Mouse (Mus musculus): Measurements from ENCODE around the gene Cers3. TPM values are rescaled to one million over a fixed set of nuclear protein-coding genes. Genes with fewer than 3 reads are reported as not detected.

Gene Cers3
- polyA plus RNA-seq, 1 experiment from 2014 or later, result 11.2 TPM

- Histone ChIP-seq H3K27ac (no peak overlapping the region), H3K36me3 (no peaks in the 10 kb centered on the region), H3K4me1 (peaks cover 26% of the 10 kb centered on the region), H3K27me3 (replicated peaks) (no peaks in the 10 kb centered on the region), H3K9me3 (no peaks in the 10 kb centered on the region), H3K4me2 (no peak overlapping the region), H3K4me3 (replicated peaks) (no peak overlapping the region), H3K9ac (no peak overlapping the region)
- WGBS, result 55% methylated on average over 2 of the region's 2 CpGs
- ATAC-seq (ENCODE audit: insufficient read depth, low FRiP score, low read depth), result no peak
Measured at GRCm38 (mm10) chr7:66843846-66844245, 100.5 kb downstream of the Cers3 start.

GRCm38 (mm10) chr7:66846582-66846981, 103.3 kb downstream of the Cers3 start:
- no peak for ATAC-seq (ENCODE audit: insufficient read depth, low FRiP score, low read depth)
- WGBS, result 70% methylated on average over 6 of the region's 6 CpGs
- H3K4me2 ChIP-seq, result no peak overlapping the region
- no peak overlapping the region for H3K9ac ChIP-seq
- H3K27me3 ChIP-seq (replicated peaks), result no peaks in the 10 kb centered on the region
- no peak overlapping the region for H3K4me3 ChIP-seq (replicated peaks)
- peaks cover 19% of the 10 kb centered on the region for H3K4me1 ChIP-seq
- no peaks in the 10 kb centered on the region for H3K36me3 ChIP-seq
- H3K9me3 ChIP-seq, result no peaks in the 10 kb centered on the region
- H3K27ac ChIP-seq, result no peak overlapping the region

DNA sequence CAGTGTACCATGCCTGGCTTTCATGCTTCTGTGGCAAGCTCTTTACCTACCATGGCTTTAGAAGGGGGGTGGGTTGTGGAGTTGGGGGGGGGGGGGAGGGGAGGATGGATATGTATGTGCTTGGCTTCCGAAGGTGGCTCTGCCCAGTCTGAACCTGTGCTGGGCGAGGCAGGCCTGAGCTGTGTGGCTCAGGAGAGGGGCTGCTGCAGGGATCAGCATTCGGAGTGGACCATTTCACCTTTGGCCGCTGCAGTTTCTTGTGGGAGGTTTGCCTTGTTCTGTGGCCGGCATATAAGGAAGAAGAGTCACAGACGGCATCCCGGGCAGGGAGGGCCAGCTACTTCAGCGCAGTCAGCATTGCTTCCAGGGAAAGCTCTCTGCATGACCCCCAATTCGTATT, 104.0 kb downstream of the Cers3 start:
- H3K27me3 ChIP-seq (replicated peaks), result no peaks in the 10 kb centered on the region
- H3K4me3 ChIP-seq (replicated peaks), result no peak overlapping the region
- H3K4me2 ChIP-seq, result no peak overlapping the region
- ATAC-seq (ENCODE audit: insufficient read depth, low FRiP score, low read depth), result no peak
- no peak overlapping the region for H3K9ac ChIP-seq
- H3K4me1 ChIP-seq, result peaks cover 12% of the 10 kb centered on the region
- WGBS, result 54% methylated on average over 9 of the region's 9 CpGs
- H3K36me3 ChIP-seq, result no peaks in the 10 kb centered on the region
- no peaks in the 10 kb centered on the region for H3K9me3 ChIP-seq
- no peak overlapping the region for H3K27ac ChIP-seq

DNA sequence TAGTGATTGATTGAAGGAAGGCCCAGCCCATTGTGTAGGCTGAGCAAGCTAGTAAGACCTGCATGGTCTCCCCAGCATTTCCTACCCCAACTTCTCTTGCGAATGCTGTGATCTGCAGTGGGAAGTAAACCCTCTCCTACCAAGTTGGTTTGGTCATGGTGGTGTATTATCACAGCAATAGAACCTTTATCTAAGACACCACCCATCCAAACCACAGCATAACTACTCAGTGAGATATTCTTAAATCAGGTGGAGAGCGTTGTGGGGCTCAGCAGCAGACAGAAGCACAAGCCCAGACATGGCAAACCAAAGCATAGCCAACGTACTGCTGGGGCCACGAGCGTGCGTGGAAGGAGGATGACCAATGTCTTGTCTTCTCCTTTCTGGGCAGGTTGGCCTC, 106.0 kb downstream of the Cers3 start:
- Histone ChIP-seq H3K4me2 (no peak overlapping the region), H3K9me3 (no peaks in the 10 kb centered on the region), H3K9ac (no peak overlapping the region), H3K4me1 (no peaks in the 10 kb centered on the region), H3K27me3 (replicated peaks) (no peaks in the 10 kb centered on the region), H3K4me3 (replicated peaks) (no peak overlapping the region), H3K36me3 (no peaks in the 10 kb centered on the region), H3K27ac (no peak overlapping the region)
- 92% methylated on average over 6 of the region's 6 CpGs for WGBS
- ATAC-seq (ENCODE audit: insufficient read depth, low FRiP score, low read depth), result no peak

DNA sequence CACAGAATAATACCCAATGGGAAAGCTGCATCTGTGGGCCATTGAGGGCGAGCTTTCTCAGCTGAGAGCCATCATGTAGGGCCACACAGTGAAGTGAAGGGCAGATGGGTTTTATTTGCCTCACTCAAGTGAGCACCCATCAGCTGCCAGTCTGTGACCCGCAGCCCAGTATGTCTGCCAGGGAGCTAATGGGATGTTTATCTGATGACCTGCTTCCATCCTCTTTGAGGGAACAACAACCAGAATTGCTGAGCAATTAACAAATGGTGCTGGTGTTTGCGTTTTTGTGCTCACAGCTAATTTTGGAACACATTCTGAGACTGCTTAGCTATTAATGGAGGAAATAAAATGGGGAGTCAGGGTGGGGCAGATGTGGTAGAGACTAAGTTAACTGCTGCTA, 108.9 kb downstream of the Cers3 start:
- 72% methylated on average over 3 of the region's 3 CpGs for WGBS

GRCm38 (mm10) chr7:66857610-66858009, 114.3 kb downstream of the Cers3 start:
- Histone ChIP-seq H3K27ac (no peak overlapping the region), H3K4me1 (no peaks in the 10 kb centered on the region), H3K36me3 (0 out of 2 replicates have a peak, but pooled peaks cover 2% of the 10 kb centered on the region), H3K9me3 (no peaks in the 10 kb centered on the region), H3K27me3 (replicated peaks) (no peaks in the 10 kb centered on the region), H3K4me2 (no peak overlapping the region), H3K4me3 (replicated peaks) (no peak overlapping the region), H3K9ac (no peak overlapping the region)
- no peak for ATAC-seq (ENCODE audit: insufficient read depth, low FRiP score, low read depth)
- 80% methylated on average over 1 of the region's 1 CpGs for WGBS

More for the DNA sequence above, 108.9 kb downstream of the Cers3 start:
- ATAC-seq (ENCODE audit: insufficient read depth, low FRiP score, low read depth), result no peak
- Histone ChIP-seq H3K27ac (no peak overlapping the region), H3K9me3 (no peaks in the 10 kb centered on the region), H3K4me2 (no peak overlapping the region), H3K4me3 (replicated peaks) (no peak overlapping the region), H3K27me3 (replicated peaks) (no peaks in the 10 kb centered on the region), H3K36me3 (0 out of 2 replicates have a peak, but pooled peaks cover 2% of the 10 kb centered on the region), H3K9ac (no peak overlapping the region), H3K4me1 (no peaks in the 10 kb centered on the region)

DNA sequence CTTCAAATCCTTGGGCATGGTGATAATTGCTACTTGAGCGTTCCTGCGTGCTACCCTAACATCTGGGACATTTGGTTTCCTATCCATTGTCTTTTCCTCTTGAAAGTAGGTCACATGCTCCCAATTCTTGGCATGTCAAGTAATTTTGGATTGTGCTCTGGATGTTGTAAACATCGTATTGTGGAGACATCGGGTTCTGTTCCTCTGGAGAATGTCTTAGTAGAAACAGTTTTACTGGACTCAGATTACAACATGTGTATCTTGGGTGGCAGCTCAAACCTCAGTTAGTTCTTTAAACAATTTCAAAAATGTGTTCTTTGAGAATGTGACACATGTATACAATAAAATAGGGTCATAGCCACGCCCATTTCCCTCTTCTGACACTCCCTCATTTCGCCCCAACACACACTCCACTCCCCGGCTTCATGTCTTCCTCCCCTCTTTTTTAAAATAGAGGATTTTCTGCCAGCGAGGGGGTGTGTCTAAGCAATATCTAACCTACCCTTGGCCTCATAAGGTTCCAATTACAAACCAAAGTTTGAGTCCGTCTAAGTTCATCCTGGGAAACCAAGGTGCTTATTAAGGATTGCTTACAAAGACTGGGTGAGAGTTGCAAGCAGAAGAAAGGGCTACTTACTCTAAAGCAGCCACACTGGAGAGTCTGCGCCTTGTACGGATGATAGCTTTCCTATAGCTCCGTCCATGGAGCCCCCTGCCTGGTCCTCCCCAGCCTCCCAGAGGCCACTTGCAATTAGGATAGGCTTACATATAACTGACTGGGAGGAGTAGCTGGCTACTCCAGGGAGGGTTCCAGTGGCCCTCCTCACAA, 115.2 kb downstream of the Cers3 start:
- no peaks in the 10 kb centered on the region for H3K4me1 ChIP-seq
- no peaks in the 10 kb centered on the region for H3K27me3 ChIP-seq (replicated peaks)
- H3K36me3 ChIP-seq, result 0 out of 2 replicates have a peak, but pooled peaks cover 2% of the 10 kb centered on the region
- 48% methylated on average over 12 of the region's 12 CpGs for WGBS
- no peak for ATAC-seq (ENCODE audit: insufficient read depth, low FRiP score, low read depth)
- no peak overlapping the region for H3K4me3 ChIP-seq (replicated peaks)
- no peak overlapping the region for H3K4me2 ChIP-seq
- no peak overlapping the region for H3K9ac ChIP-seq
- no peak overlapping the region for H3K27ac ChIP-seq
- H3K9me3 ChIP-seq, result no peaks in the 10 kb centered on the region

- H3K4me3 ChIP-seq (replicated peaks), result no peak overlapping the region
- WGBS, result 87% methylated on average over 5 of the region's 5 CpGs
- no peak overlapping the region for H3K4me2 ChIP-seq
- no peak for ATAC-seq (ENCODE audit: insufficient read depth, low FRiP score, low read depth)
- no peak overlapping the region for H3K27ac ChIP-seq
- H3K27me3 ChIP-seq (replicated peaks), result no peaks in the 10 kb centered on the region
- no peaks in the 10 kb centered on the region for H3K4me1 ChIP-seq
- H3K9ac ChIP-seq, result no peak overlapping the region
- H3K9me3 ChIP-seq, result no peaks in the 10 kb centered on the region
- 0 out of 2 replicates have a peak, but pooled peaks cover 2% of the 10 kb centered on the region for H3K36me3 ChIP-seq
Measured at GRCm38 (mm10) chr7:66859220-66859619, 115.9 kb downstream of the Cers3 start.

DNA sequence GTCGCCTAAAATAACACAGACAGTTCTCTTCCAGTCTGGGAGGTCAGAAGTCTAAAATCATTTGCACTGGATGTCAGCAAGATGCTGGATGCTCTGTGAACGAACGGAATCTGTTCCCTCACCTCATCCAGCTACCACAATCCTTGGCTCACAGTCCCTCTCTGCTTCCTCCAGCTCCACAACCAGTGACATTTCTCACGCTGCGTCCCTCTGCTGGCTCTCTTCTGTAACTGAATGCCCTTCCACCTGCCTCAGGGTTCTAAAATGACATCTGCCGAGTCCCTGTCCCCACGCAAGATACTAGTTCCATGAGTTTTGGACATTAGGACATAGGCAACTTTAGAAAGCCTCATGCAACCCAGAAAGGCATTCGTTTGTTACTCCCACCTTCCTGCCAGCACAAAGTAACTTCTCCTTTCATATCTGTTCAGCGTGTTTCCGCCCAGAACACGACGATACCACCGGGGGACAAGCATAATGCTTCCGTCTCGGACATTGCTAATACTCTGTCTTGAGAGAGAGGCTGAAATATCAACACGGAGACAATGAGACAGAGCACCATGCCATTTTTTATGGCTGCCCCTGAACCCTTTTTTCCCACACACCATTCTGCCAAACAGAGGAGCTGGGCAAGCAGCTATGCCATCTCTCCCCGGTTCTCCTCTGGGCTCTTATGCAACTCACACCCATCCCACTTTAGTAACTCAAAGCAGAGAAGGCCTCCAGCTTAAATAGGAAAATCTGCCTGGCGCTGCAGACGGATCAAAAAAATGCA, 123.8 kb downstream of the Cers3 start:
- Histone ChIP-seq H3K36me3 (no peaks in the 10 kb centered on the region), H3K9ac (no peak overlapping the region), H3K4me2 (no peak overlapping the region), H3K4me3 (replicated peaks) (no peak overlapping the region), H3K27ac (peak overlapping the region; percentile 90), H3K9me3 (no peaks in the 10 kb centered on the region), H3K4me1 (peaks cover 17% of the 10 kb centered on the region), H3K27me3 (replicated peaks) (no peaks in the 10 kb centered on the region)
- no peak for ATAC-seq (ENCODE audit: insufficient read depth, low FRiP score, low read depth)
- WGBS, result 54% methylated on average over 19 of the region's 19 CpGs

DNA sequence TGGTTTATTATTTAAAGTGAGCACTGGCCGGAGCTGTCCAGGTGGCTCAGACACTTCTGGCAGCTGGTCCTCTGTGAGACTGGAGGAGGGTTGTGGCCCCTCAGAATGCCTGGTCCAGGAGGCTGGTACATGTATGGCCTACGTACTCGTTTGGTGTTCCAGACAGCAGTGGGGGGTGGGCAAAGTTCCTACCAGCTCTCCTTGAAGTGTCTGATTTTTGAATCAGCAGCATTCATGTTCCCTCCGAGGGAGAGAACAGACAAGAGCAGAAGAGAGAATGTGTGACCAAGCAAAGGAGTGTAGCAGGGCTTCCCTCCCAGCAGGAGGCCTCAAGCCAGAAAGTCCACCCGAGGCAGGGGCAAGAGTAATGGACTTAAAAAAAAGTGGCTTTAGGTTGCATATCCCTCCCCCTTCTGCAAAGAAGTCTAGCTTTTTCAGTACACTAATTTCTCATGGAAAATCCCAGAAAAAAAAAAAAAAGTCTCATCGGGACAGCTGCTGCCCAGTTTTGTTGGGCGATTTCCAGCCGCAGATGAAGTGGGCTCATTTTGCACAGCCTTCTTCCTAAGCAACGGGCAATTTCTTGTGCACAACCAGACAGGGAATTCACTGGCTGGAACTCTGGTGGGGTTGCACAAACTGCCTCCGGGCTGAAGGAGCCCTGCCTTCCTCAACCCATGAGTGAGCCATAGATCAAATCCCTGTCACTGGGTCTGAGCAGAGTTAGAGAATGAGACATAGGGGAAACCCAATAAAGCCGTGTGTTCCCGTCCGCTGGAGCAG, 124.6 kb downstream of the Cers3 start:
- Histone ChIP-seq H3K27me3 (replicated peaks) (no peaks in the 10 kb centered on the region), H3K9ac (no peak overlapping the region), H3K4me2 (no peak overlapping the region), H3K36me3 (no peaks in the 10 kb centered on the region), H3K9me3 (no peaks in the 10 kb centered on the region), H3K4me3 (replicated peaks) (no peak overlapping the region), H3K4me1 (peaks cover 21% of the 10 kb centered on the region), H3K27ac (peak overlapping the region; percentile 90)
- peak; percentile 49; the same call in 1 of the 2 replicates for ATAC-seq (ENCODE audit: insufficient read depth, low FRiP score, low read depth)
- 40% methylated on average over 13 of the region's 13 CpGs for WGBS

DNA sequence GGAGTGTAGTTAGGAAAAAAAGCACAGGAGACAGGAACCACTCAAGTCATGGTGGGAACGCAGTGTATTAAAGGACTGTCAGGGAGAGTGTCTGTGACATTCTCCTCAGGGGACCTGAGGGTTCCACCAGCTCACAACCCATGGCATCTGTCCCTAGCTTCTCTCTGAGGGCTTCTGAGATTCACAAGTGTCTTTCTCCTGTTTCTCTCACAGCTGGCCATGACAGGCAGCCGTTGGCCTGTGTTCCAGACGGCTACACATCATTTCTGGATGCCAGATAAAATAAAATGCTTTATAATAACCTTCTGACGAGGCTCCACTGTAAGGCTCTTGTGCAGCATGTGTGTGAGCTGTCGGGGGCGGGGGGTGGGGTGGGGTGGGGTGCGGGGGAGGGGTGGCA, 128.2 kb downstream of the Cers3 start:
- no peak overlapping the region for H3K4me3 ChIP-seq (replicated peaks)
- peaks cover 21% of the 10 kb centered on the region for H3K4me1 ChIP-seq
- WGBS, result 45% methylated on average over 7 of the region's 7 CpGs
- no peaks in the 10 kb centered on the region for H3K27me3 ChIP-seq (replicated peaks)
- H3K9ac ChIP-seq, result no peak overlapping the region
- peak; percentile 23; the same call in 1 of the 2 replicates for ATAC-seq (ENCODE audit: insufficient read depth, low FRiP score, low read depth)
- peak overlapping the region; percentile 82 for H3K27ac ChIP-seq
- no peaks in the 10 kb centered on the region for H3K9me3 ChIP-seq
- no peak overlapping the region for H3K4me2 ChIP-seq
- no peaks in the 10 kb centered on the region for H3K36me3 ChIP-seq

Data from stomach, embryonic 15.5 days (tissue).